Mouse (Mus musculus) liver, postnatal 0 days (tissue): ENCODE data around the gene Zfp42.

ENCODE experiments used
- CTCF ChIP-seq: sonication (generic); IDR thresholded peaks from 2 replicates; pipeline ENCODE4 v1.5.1; 2016; ENCODE audit warnings: antibody characterized with exemption, low read depth
- EP300 ChIP-seq: IDR thresholded peaks from 2 replicates; pipeline ENCODE4 v1.6.1; 2016; ENCODE audit warnings: antibody characterized with exemption, low read depth, mild to moderate bottlenecking

DNA sequence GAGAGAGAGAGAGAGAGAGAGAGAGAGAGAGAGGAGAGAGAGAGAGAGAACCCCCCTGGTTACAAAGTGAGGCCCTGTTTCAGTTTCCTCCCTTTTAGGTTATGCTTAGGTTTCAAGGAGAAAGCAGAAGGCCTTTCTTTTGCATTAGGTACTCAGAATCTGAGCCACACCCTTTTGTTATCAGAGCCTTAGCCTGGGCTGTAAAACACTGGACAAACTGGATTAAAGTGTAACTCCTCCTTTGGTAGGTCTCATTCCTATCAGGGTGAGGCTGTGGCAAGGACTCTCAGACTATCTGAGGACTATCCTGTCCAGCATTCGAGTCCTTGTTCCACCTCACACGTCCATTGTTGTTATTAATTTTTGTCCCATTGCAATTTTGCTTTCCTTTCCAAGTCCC, 1.4 kb upstream of the Zfp42 start:
- TF ChIP-seq CTCF (no peak), EP300 (no peak)
